Mouse (Mus musculus) stomach, embryonic 15.5 days (tissue): ENCODE data around the gene 1700074P13Rik. TPM values are rescaled to one million over a fixed set of nuclear protein-coding genes. Genes with fewer than 3 reads are reported as not detected.

Experiments used
- polyA plus RNA-seq: library from polyadenylated mRNA; unstranded; fragments of >200 nt; fragmentation: Nextera tagmentation; extraction: Ambion mirVana; gene quantifications from 2 replicates; pipeline ENCODE4 v1.2.1, GENCODE M21; 2015

1700074P13Rik gene
- polyA plus RNA-seq, 1 experiment from 2014 or later: not detected

Other genes starting within 250 kb of the 1700074P13Rik start
- not detected in 2 replicates for gene Moxd2, start 53.1 kb downstream of the 1700074P13Rik start, polyA plus RNA-seq
- gene Prss58, start 40.2 kb downstream of the 1700074P13Rik start, polyA plus RNA-seq: not detected in 2 replicates
- gene Gm4744, start 11.3 kb upstream of the 1700074P13Rik start, polyA plus RNA-seq: 0.17 and 0.24 TPM in 2 replicates
- 0.45 TPM in 1 of 2 replicates, not detected in the other for gene 1810009J06Rik, start 24.2 kb upstream of the 1700074P13Rik start, polyA plus RNA-seq
- gene Gm2663, start 58.9 kb upstream of the 1700074P13Rik start, polyA plus RNA-seq: 1.0 TPM in 1 of 2 replicates, not detected in the other
- gene 2210010C04Rik, start 95.0 kb upstream of the 1700074P13Rik start, polyA plus RNA-seq: 3.2 and 3.5 TPM in 2 replicates